Mouse (Mus musculus) kidney, postnatal 25 days (tissue): Measurements from ENCODE around the gene Prss16.

Experiments used
- DNase-seq, 2 experiments: peaks; one replicate each; pipeline ENCODE4 v3.0.0; 2021; ENCODE audit warnings: mixed read lengths in 2 of 2

The Prss16 gene

GRCm38 (mm10) chr13:21969816-21970215, 39.7 kb downstream of the Prss16 start:
- no peak for DNase-seq

GRCm38 (mm10) chr13:21969269-21969668, 40.3 kb downstream of the Prss16 start:
- DNase-seq = no peak
